Mouse (Mus musculus) bone marrow macrophage, adult 2 months (primary cell): ENCODE measurements around the gene Gpr85.

ENCODE experiments used
- CTCF ChIP-seq: IDR thresholded peaks from 2 replicates; pipeline ENCODE4 v1.5.1; 2012; ENCODE audit warnings: low read depth, mild to moderate bottlenecking, low read length, moderate library complexity
- POLR2A ChIP-seq: IDR thresholded peaks from 2 replicates; pipeline ENCODE4 v1.6.1; 2012; ENCODE audit warnings: mild to moderate bottlenecking, low read depth, low read length, borderline replicate concordance

DNA sequence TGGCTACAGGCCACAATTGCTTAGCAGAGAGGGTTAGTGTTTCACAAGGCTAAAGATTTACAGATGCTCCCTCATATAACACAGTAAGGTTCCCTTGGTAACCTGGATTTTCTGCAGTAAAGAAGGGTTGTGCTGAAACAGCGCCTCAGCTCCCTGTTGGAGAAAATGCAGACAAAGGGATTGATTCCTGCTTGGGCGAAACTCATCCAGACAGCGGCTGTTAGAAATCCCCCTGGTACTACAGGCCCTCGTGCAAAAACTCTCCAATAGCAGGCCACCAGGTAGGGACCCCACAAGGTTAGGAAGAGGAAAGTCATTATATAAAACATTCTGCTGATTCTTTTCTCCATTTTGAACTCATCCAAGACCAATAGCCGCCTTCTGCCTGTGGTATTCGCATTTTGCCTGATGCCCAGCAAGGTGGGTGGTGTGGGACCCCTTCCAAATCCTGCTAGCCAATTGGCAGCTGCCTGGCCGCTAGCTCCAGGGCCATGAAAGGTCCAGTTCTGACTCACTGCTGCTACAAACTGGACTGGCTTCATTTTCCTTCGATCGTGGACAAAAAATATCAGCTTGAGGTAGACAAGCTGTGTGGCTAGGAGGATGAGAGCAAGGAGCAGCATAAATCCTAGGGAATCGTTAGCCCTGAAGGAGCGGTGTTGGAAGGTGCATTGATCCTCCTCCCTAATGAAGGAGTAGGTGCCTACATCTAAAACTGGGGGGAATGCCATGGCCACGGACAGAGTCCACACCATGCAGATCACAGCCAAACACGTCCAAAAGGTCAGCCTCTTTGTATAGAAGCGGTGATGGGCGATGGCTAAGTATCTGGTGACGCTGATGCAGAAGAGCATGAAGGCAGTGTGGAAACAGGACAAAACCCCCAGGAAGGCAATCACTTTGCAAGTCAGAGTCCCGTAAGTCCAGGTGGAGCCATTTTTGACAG, 3.7 kb downstream of the Gpr85 start:
- no peak for TF ChIP-seq CTCF
- no peak for TF ChIP-seq POLR2A
